Comparison of ENCODE assay signal across 8 mouse cellular contexts in the genomic region with DNA sequence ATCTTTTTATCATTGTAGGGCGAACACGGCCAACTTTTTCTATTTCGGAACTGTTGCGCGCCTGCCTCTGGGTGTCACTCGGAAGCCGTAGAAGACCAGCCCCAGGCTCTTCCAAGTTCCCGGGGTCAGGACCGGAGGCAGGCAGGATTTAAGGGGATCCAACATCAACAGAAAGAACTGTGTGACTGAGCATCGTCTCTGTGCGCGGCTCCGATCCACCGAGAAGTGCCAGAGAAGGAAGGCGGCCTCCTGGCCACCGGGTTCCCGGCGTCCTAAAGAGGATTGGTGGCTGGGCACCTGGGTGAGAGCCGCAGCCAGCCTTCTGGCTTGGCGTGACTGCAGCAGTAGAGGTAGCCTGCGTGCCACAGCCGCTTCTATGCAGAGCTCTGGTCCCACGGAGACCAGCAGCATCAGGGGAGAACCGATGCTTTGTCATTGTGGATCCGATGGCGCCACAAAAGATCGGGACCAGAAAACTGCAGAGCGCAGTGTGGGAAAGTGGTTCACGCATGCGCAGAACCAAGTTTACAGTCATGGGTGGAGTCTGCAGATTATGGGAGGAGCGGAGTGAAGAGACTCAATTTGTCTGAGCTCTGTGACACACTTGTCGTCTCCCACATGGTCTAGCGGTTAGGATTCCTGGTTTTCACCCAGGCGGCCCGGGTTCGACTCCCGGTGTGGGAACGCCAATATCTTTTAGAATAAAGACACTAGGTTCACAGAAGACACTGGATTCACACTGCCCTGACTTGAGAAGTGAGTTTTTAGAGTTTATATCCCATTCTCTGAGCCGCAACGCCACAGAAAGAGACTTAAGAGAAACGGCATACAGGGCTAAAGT. TPM values are rescaled to one million over a fixed set of nuclear protein-coding genes. Genes with fewer than 3 reads are reported as not detected.
A peak's percentile ranks its signal among the peaks of the same experiment; 100 is the strongest.
DNase-seq lines count a peak whose midpoint lies in the region; ATAC-seq and TF ChIP-seq lines count a peak whose summit lies in the region.

No protein-coding gene starts in this region.

- under 1% methylated on average over 41 of the region's 41 CpGs for WGBS in hindbrain, postnatal 0 days

- peak overlapping the region; percentile 100 for H3K4me3 ChIP-seq in gastrocnemius, adult 2 months
- peak overlapping the region; percentile 77 for H3K4me3 ChIP-seq in hindbrain, postnatal 0 days (ENCODE audit: low read length)
- peak overlapping the region; percentile 78 for H3K4me3 ChIP-seq in left cerebral cortex, adult 2 months

- H3K4me2 ChIP-seq in hindbrain, postnatal 0 days (ENCODE audit: low read depth, low read length), result peak overlapping the region; percentile 71

- peak overlapping the region; percentile 71 for H3K9ac ChIP-seq in hindbrain, postnatal 0 days (replicated peaks; ENCODE audit: low read length)

- peak; percentile 92 for DNase-seq in ZHBTc4 (ENCODE audit: low read depth, low spot score)
- DNase-seq in gastrocnemius, adult 2 months, result peak; percentile 92
- DNase-seq in hindbrain, postnatal 0 days (ENCODE audit: low spot score), result peak; percentile 98
- DNase-seq in left cerebral cortex, adult 2 months (ENCODE audit: extremely low spot score in 1 of 2, low spot score in 2 of 2), result peak; percentile 96 to 98
- peak; percentile 99 to 100 for DNase-seq in right cerebral cortex, adult 2 months (ENCODE audit: low spot score in 2 of 2)
- peak; percentile 93 for DNase-seq in urinary bladder, postnatal 14 days (ENCODE audit: low spot score)

- ATAC-seq in common myeloid progenitor, adult 5-6 weeks (replicated peaks; ENCODE audit: low read depth, poor library complexity, severe bottlenecking), result peak; percentile 85
- ATAC-seq in hindbrain, postnatal 0 days, result peak; percentile 96
- ATAC-seq in megakaryocyte, adult 5-6 weeks (ENCODE audit: poor library complexity, severe bottlenecking), result peak; percentile 86

- no peaks in the 10 kb centered on the region for H3K36me3 ChIP-seq in hindbrain, postnatal 0 days (ENCODE audit: insufficient read depth, low read length)

- peak overlapping the region; percentile 96 for H3K27ac ChIP-seq in gastrocnemius, adult 2 months
- peak overlapping the region; percentile 97 for H3K27ac ChIP-seq in hindbrain, postnatal 0 days
- H3K27ac ChIP-seq in left cerebral cortex, adult 2 months, result peak overlapping the region; percentile 99

- H3K4me1 ChIP-seq in hindbrain, postnatal 0 days (ENCODE audit: insufficient read depth, low read length), result no peaks in the 10 kb centered on the region

- H3K27me3 ChIP-seq in hindbrain, postnatal 0 days (ENCODE audit: insufficient read depth, low read length), result no peaks in the 10 kb centered on the region

- intact Hi-C loops in gastrocnemius, adult 2 months (cut with DNase I), result loop anchor here (2.0 to 5.0 kb wide), 4 partner anchors 65 to 320 kb away; no protein-coding TSS in a partner anchor
- intact Hi-C loops in left cerebral cortex, adult 2 months (cut with DNase I), result loop anchor here (1.0 to 10.0 kb wide), 4 partner anchors 105 to 852 kb away; a partner anchor contains a TSS

- TF ChIP-seq CTCF in gastrocnemius, adult 2 months (IDR thresholded peaks at IDR 0.05), result peak; percentile 62
- peak; percentile 65 for TF ChIP-seq CTCF in hindbrain, postnatal 0 days (IDR thresholded peaks at IDR 0.05; ENCODE audit: low read depth)
- TF ChIP-seq CTCF in left cerebral cortex, adult 2 months (IDR thresholded peaks at IDR 0.05), result peak; percentile 44

- no peaks in the 10 kb centered on the region for H3K9me3 ChIP-seq in hindbrain, postnatal 0 days (ENCODE audit: low read length)

RNA-seq across cellular contexts. Expression of a gene that starts 41.7 kb away (rescaled TPM):
- total RNA-seq in common myeloid progenitor, adult 5-6 weeks (2017), result 24.8 and 29.5 TPM in 2 replicates
- 1 to 10 TPM; 3.8 to 3.9 TPM for total RNA-seq in gastrocnemius, adult 2 months (2021)
- total RNA-seq in hindbrain, postnatal 0 days (2014; rRNA removed), result 11.3 and 12.0 TPM in 2 replicates
- 12.5 and 13.5 TPM in 2 replicates for polyA plus RNA-seq in hindbrain, postnatal 0 days (2015; fragmentation: Nextera tagmentation; extraction: Ambion mirVana)
- 1 to 10 TPM; 8.2 to 8.4 TPM for total RNA-seq in left cerebral cortex, adult 2 months (2021)
- total RNA-seq in megakaryocyte, adult 5-6 weeks (2015), result 11.5 and 13.3 TPM in 2 replicates
- 17.5 and 19.1 TPM in 2 replicates for total RNA-seq in megakaryocyte, adult 5-6 weeks (2017)

RNA-seq across cellular contexts. Expression of a gene that starts 41.8 kb away (rescaled TPM):
- 39.5 and 43.6 TPM in 2 replicates for total RNA-seq in common myeloid progenitor, adult 5-6 weeks (2017)
- total RNA-seq in gastrocnemius, adult 2 months (2021), result 1 to 10 TPM; 5.8 to 7.4 TPM
- 11.1 and 14.2 TPM in 2 replicates for total RNA-seq in hindbrain, postnatal 0 days (2014; rRNA removed)
- 7.1 and 8.1 TPM in 2 replicates for polyA plus RNA-seq in hindbrain, postnatal 0 days (2015; fragmentation: Nextera tagmentation; extraction: Ambion mirVana)
- total RNA-seq in left cerebral cortex, adult 2 months (2021), result 10 to 100 TPM; 23.2 to 23.6 TPM
- 15.3 and 17.1 TPM in 2 replicates for total RNA-seq in megakaryocyte, adult 5-6 weeks (2015)
- 31.9 and 35.3 TPM in 2 replicates for total RNA-seq in megakaryocyte, adult 5-6 weeks (2017)

Comparison
In these comparisons a context has a peak if more than half of its experiments do, and no peak if none do; other contexts are left out.
1. Peak in every context shown above with its lines: DNase-seq, ATAC-seq, H3K4me3 ChIP-seq and H3K27ac ChIP-seq.